Mouse (Mus musculus): ENCODE results near the gene Sult1a1.

DNA sequence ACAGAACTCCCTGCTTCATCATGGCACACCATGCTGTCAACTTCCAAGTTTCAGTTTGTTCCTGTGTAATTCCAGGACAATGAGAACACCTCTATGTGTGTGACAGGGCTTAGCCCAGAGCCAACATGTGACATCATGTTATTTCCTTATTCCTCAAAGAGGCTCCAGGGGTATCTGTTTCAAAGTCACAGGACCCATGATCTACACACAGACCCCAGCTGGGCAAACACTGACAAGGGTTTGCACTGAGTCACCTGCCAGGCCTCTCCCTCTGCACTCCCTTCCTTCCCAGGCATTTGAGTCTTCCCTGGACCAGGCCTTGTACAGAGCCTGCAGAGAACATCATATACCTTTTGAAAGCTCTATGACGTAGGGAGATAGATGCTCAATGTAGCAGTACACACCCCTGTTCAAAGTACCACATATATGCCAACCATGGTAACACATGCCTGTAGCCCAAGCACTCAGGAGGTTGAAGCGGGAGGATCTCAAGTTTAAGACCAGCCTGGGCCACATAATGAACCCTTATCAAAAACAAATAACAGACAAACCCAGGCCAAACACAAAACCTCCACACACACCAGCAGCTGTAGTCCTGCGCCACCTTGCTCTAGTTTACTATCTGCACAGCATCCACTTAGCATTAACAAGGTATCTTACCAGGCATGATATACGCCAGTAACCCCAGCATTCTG, 45.3 kb downstream of the Sult1a1 start, which contains the start of gene Nupr1:
- TF ChIP-seq CTCF (IDR thresholded peaks at IDR 0.05; ENCODE audit: low read depth, low read length): no peak
- TF ChIP-seq POLR2A (IDR thresholded peaks at IDR 0.05; ENCODE audit: extremely low read depth, insufficient read depth, low read length): no peak

Measured in liver, adult 2 months (tissue).